Mouse (Mus musculus) natural killer cell, adult 2 months (primary cell): ENCODE data around the gene Pde4a.

Experiments
- DNase-seq, 2 experiments: peaks; one replicate each; pipeline ENCODE4 v3.0.0; 2022; ENCODE audit warnings: low spot score in 2 of 2

The Pde4a gene

DNA sequence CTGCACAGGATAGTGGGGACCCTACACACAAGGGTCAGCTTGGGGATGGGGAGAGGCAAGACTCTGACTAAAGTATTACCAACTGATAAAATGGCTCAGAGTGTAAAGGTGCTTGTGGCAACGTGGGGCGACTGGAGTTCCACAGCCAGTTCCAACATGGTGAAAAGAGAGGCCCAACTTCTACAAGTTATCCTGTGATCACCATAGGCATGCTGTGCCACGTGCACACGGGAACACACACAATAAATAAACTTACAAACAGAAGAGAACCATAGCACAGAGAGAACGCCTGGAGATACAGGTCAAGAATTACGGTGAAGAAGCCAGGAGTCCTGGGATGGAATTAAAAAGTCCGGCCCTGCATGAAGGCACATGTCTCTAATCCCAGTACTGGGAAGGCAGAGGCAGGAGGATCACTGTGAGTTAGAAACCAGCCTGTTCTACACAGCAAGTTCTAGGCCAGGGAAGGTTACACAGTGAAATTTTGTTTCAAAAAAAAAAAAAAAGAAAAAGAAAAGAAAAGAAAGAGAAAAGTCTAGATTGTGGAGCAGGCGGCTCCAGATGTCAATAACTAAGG is 16.3 kb upstream of the Pde4a start:
- no peak for DNase-seq

DNA sequence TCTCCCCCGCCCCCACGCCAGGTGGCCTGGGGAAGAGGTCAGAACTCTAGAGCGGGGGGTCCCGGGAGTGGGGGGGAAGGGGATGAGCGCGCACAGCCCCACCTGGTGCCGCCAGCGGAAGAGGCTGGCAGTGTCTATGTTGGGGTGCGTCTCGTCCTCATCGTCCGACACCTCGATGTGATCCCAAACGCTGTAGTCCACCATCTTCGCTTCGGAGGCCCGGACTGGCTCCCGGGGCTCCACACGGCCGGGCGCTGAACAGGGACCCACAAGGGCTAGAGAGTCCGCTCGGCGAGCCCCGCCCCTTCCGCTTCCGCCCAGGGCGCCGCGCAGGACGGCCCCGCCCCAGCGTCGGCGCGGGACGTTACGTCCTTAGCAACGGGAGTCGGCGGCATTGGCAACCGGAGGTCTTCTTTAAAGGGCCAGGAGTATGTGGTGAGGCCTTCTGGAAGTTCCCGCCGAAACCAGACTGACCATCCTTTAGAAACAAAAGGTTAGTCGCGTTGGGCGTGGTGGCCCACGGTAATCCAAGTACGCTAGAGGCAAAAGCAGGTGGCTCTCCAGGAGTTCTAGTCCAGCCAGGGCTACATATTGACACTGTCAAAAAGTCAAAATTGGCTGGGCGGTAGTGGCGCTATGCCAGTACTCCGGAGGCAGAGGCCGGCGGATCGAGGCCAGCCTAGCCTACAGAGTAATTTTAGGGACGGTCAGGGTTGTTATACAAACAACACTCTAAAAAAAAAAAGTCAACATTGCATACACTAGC is 15.7 kb upstream of the Pde4a start, which contains the start of gene Cdc37:
TSS of gene Cdc37 (minus strand) at position 329 of the 766 bp plus-strand sequence.
- peak; percentile 86 to 90 for DNase-seq

DNA sequence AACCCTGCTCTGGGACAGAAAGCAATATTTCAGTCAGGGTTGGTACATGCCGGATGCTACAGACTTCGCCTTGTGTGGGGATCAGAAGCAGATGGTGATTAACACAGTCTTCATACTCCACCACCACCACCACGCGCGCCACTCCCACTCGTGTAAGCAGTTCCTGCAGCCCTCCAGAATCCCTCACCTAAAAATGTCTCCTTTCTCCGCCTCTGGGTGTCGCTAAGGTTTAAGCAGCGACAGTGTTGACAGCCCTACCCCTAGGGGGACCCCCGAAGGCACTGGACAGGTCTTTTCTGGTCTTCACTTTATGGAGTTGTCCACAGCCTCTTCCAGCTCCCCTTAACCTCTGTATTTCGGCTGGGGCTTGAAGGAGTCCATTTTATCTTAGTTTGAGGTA is 12.8 kb upstream of the Pde4a start:
- peak; percentile 34 to 60 for DNase-seq

DNA sequence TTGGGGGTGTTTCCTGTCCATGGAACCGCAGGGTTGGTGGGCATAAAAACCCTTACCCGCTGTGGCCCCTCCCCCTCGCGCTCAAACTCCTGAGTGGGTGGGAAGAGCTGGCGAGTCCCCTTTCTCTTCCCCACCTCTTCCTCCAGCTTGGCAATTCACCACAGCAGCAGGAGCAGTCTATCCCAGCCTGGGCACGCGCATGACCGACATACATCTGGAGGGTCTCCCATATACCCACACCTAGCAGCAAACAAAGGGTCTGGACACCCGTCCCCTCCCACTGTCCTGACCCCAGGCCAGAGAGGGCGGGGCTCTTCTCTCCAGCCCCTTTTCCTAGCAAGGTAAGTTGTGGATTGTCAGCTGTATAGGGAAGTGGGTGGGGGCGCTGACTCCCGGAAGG is 12.2 kb upstream of the Pde4a start:
- DNase-seq = no peak

DNA sequence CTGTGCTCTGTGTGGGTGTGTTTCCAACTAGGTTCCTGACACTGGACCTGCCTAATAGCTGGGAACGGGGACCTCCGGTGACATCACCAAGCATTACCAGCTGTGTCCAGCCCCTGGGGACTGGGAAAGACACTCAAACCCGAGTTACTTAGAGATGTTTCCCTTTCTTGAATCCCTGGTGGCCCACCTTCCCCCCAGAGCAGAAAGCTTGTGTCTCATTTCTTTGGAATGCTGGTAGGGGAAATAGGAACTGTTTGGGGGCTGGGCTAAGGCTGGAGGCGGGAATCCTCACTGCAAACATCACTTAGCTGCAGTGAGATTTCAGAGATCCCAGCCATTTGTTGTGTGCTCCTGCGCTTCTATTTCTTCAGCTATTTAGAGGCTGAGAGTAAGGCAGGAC is 11.7 kb upstream of the Pde4a start:
- DNase-seq = no peak

DNA sequence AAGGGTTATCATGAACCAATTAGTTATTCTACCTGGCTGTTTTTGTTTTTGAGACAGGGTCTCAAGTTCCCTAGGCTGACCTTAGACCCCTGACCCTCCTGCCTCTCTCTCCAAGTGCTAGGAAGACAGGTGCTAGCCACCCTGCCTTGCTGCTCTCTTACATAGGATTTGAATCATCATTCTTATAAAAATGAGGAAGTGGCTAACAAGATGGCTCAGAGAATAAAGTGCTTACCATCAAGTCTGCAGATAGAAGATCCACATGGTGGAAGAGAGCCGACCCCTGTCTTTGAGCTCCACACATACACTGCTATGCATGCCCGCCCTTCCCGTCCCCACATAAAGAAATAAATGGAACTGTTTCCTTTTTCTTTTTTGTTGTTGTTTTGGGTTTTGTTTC is 10.7 kb upstream of the Pde4a start:
- DNase-seq = no peak

DNA sequence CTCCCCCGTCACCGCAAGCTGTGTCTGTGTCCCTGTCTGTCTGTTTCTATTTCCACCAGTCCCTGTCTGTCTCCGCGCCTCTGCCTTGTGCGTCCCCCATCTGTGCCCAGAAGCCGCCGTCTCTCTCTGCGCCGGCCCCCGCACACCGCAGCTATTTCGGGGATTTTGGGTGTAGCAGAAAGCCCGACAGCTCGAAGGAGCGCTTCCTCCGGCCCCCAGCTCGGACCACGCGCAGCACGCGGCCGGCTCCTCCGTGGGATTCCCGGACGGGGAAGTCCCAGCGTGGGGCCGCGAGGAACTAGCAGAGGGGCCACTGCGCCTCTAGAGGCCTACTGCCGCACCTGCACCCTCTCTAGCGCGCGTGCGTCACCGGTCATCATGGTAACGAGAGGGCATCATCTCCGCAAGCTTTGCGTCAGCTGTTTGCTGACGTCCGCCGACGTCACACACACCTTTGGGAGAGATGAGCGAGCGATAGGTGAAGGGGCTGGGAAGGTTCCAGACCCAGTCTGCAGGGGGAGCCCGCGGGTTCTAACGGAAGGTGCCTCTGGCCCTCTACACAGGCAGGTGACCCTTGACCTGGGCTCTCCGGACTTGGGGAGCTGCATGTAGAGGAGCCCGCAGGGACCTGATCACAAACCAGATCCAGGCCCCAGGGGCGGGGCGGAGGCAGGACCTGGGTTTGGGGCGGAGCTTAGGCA is 4.2 kb upstream of the Pde4a start:
- peak; percentile 99 to 100 for DNase-seq

DNA sequence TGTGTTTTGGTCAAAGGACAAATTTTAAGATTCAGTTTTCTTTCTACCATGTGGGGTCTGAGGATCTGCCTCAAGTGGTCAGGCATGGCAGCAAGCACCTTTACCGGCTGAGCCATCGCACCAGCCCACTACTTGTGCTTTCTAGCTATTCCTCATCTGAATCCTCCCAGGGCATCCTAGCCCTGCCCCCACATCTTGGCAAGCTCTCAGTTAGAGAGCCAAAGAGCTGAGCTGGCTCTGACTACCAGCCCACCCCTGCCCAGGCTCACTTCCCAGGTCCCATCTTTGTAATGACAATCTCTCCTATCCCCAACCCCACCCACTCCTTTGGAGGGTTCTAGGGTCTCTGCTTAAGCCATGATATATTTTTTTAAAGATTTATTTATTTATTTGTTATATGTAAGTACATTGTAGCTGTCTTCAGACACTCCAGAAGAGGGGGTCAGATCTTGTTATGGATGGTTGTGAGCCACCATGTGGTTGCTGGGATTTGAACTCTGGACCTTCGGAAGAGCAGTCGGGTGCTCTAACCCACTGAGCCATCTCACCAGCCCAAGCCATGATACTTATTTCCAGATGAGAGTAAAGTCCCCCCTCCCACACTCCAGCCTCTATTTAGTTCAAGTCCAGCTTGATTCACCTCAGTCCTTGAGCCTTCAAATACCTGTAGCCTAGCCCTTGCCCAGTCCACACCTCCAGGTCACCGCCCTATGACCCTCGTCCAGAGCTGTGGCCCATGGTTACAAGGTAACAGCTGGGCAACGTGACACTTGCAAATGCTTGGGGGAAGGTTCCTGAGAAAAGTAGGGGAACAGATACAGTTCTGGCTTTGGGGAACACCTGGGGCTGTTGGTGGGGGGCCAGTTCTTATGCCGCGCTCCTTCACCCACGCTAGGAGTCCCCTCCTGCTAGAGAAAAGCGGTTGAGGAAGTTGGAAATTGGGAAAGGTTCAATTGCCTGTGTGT is 2.1 kb upstream of the Pde4a start:
- no peak for DNase-seq

DNA sequence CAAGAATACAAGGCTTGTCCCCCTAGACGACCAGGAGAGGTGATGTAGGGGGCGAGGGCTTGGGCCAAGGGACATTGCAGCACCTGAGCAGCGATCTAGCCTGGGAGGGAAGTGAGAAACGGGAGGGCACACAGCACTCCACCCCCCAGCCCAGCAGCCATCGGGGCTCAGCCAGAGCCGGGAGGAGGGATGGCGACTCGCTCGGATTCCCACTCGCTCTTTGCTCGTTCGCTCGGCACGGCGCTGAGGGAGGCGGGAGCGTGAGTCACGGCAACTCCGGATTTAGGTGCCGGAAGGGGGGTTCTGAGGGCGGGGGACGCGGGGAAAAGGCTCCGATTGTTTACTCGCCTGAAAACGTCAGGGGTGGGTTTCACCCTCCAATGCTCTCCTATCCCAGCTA is 1.4 kb upstream of the Pde4a start:
- peak in 1 of 2 experiments; percentile 42 for DNase-seq

DNA sequence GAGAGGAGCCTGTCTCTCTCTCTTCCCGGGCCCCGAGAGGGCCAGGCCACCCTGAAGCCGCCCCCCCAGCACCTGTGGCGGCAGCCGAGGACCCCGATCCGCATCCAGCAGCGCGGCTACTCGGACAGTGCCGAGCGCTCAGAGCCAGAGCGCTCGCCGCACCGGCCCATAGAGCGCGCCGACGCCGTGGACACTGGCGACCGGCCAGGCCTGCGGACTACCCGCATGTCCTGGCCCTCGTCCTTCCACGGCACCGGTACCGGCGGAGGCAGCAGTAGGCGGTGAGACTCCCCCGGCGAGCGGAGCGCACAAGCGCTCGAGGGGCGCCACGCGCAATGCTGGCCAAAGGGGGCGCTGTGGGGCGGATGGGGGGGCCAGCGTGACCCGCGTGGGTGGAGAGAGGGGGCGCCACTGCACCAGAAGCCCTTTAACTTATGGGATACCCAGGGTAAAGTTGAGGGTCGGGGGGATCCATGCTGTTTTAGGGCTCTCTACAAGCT is 488 bp downstream of the Pde4a start:
- peak; percentile 60 to 64 for DNase-seq

DNA sequence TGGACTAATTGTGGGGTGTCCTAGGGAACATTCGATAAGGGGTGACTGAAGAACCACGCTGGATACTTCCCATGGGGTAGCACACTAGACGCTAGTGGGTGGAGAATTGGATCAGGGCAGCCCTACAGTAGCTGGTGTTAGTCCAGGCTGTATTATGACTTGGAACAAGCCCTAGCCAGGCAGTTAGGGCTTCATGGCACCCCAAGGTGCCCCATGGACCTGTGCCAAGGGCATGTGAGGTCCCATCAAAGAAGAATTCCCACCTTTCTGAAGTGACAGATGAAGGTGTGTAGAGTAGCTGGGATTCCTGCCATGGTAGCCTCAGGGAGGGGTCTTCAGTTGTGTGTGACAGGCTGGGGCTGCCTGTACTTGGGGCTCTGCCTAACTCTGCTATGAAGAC is 1.0 kb downstream of the Pde4a start:
- no peak for DNase-seq

DNA sequence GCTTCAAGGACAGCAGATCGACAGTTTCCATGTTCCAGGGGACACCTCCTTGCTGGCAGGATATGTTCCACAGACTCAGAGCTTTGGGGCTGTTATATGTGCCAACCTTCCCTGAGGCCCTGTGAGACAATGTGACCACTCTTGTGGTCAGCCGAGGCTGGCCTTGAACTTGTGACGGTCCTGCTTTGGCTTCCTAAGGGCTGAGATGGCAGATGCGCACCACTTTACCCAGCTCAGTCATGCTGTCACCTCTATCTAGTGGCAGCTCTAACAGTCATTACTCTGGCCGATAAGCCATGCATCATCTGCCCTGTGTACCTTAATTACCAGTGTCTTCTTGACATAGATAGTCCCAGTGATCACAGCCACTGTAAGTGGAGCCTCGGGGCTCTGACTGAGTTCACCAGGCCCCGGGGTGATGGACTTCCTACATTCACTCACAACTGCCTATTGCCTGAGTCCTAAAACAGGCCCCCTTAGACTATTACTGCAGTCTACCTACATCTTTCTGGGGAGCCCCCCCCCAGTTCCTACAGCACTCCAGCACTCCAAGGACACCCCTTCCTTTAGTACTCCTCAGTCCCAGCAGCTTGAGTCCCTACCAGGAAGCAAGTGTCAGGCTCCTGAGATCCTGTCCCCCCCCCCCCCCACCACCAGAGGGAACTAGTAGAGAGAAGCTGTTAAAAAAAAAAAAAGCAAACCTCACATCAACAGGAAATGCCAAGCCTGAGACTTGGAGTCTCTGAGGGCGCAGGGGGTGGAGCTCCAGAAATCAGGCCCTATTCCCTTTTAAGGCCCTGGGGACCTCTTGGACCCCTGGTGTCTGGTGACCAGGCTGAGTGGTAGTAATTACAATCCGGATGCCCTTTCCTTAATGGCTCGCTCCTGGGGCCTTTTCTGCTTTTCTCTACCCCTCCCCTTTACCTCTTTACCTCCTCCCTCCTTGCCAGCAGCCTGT is 1.9 kb downstream of the Pde4a start:
- no peak for DNase-seq

DNA sequence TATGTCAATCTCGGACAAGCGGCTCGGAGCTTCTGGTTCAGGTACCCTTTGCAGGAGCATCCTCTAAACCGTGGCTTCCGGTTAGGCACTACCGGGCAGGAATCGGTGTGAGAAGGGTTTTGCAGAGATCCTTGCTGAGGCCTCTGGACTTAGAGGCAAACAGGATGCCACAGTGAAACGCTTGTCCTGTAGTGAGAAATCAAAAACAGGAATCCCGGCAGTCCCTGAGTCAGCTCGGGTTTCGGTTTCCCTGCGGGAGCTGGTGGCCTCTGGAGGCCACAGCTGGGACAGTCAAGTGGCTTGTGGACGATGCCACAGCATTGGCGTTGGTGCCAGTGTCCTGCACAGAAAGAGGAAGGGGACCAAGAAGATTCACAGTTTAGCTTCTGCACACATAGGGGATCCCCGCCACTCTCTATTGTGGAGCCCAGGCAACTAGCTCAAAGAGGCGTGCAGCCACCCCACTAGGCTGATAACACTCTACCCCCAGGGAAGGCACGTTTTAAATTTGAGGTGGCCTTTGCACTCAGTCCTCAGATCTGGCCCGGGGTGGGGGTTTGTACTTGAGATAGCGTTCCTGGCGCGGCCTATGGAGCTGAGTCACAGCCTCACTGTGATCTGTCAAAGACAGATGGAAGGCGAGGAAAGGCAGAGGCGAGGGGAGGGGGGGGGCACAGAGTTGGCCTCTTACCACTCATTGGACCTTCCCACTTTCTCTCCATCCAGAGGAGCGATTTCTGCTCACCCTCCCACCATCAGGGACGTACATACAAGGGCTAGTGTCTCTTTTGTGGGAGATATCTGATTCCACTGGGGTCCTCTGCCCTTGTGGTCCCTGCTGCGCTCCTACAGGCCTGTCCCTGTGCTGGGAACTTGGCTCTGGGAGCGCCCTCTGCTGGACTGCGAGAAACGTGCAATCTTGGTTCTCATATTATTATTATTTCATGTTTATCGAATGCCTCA is 2.9 kb downstream of the Pde4a start:
- DNase-seq = peak; percentile 70 to 78

DNA sequence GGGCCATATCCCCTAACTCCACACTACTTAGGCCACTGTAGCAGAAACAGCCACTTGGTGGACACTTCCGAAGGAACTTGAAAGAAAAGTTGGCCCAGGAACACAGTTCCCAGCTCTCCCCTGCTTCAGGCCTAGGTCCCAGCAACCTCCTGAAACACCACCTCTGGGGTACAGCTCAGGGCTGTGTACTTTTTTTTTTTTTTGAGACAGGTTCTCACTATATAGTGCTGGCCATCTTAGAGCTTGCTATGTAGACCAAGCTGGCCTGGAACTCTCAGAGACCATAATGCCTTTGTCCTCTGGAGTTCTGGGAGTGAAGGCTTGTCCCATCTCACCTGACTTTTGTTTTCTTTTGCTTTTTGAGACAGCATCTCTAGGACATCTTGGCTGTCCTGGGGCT is 3.6 kb downstream of the Pde4a start:
- no peak for DNase-seq

DNA sequence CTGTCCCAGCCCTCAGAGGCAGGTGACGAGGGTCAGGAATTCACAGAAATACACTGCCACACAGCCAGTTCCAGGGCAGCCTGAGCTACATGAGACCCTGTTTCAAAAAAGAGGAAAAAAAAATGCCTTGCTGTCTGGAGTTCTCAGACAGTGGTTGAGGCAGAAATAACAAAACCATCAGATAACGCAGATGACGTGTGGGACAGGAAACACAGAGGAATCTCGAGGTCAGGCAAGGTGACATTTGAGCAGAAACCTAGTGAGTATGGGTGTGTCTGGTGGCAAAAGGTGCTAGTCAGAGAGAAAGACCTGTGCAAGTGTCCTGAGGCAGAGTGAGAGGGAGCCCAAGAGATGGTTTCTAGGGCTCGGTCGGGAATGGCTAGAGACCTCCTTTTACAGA is 6.8 kb downstream of the Pde4a start:
- DNase-seq = peak; percentile 46 to 54

DNA sequence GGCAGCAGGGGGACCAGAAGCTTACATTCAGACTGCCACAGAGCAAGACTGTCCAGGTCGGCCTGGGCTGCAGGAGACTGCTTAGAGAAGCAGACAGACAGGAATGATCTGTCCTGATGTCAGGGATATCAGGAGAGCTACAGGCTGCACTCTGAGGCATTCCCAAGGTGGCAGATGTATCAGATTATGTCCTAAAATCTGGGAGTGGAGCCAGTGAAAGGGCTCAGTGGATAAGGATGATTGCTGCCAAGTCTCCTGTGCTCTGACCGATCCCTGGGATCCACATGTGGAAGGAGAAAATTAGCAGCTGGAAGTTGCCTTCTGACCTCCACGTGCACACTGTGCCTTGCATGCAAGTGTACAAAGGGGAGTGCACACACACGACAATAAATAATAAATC is 14.9 kb downstream of the Pde4a start:
- DNase-seq = no peak

DNA sequence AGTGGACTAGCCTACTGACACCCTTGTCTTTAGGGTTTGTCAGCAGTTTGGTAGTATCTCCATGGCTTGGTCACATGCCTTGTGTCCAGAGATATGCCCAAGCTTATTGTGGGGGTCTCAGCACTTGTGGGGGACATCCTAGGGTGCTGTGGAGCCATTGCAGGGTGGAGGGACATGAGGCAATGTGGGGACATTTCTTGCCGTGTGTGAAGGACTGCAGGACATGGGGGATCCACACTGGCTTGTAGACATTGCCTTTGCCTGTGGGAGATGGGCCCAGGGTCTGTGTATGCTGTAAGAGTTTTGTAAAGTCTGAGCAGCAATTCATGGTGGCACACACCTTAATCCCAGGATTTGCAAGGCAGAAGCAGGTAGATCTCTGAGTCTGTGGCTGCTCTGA is 15.3 kb downstream of the Pde4a start:
- DNase-seq = no peak

DNA sequence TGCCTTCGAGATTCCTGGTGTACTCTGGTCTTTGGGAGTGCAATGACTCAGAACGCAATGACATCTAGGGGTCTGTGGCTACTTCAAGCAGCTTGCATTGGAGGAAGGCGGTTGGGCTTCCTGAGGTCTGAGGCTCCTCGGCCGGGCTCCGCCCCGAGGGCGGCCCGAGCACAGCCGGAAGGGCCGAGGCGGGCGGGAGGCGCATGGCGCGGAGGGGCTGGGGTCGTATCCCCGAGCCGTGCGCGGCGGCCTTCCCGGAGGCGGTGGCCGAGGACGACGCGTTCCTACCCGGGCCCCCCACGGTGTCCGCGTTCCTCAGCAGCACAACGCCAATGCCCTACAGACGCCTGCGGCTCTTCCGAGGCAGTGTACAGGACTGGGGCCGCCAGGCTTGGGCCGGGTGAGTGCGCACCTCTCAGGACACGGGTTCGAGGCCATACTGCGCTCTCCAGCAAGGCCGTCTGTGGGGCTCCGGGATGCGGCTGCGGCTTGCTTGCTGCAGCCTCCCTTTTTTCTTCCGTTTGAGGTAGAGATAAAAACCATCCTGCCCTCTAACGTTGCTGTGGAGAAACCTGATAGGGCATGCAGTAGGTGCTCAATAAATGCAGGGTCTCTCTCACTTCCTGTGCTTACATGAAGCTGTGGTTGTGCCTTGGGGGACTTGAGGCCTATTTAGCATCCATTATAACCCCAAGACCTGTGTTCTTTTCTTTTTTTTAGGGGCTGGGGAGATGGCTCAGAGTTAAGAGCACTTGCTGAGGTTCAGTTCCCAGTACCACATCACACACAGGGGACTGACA is 16.1 kb downstream of the Pde4a start:
- DNase-seq = peak; percentile 31 to 44
